Mouse (Mus musculus) hindlimb bud, embryonic 11.5 days (tissue): Measurements from ENCODE around the gene Arvcf.

ENCODE experiments used
- DNase-seq: peaks from one replicate; pipeline ENCODE4 v3.0.0-alpha.2; 2012; ENCODE audit warnings: low read depth, low spot score; ENCODE audit errors: extremely low spot score

Arvcf gene

DNA sequence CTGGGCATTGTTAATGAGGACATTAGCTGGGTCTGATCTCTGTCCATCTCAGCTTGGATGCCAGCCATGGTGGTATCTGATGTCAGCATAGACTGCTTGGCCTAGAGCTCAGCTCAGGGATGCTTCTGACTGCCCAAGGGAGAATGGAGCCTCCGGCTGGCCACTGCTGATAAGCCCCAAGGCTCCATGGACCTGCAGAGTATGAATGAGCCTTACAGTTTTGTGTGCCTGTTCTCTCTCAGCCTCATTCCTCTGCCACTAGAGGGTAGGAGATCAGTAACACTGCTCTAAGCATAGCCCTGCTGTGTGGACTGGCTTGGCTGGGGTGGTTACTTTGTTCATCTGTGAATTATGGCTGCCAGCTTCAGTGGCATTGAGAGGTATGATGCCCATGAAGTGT lies 5.1 kb downstream of the Arvcf start:
- DNase-seq = no peak

DNA sequence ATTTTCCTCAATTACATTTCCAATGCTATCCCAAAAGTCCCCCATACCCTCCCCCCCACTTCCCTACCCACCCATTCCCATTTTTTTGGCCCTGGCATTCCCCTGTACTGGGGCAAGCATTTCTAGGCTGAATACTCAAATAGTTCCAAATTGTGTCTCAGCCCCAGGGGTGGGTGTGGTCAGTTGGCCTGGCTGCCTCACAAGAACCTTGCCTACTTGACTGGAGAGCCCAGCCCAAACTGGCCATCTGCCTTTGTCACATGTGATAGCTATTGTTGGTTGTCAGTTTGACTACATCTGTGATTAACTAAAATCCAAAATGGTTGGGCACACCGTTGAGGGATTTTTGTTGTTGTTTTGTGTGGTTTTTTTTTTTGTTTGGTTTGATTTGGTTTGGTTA lies 9.0 kb downstream of the Arvcf start:
- no peak for DNase-seq

GRCm38 (mm10) chr16:18357977-18358376 lies 10.0 kb downstream of the Arvcf start:
- no peak for DNase-seq

- no peak for DNase-seq
Observed at GRCm38 (mm10) chr16:18360151-18360805, 12.3 kb downstream of the Arvcf start.

DNA sequence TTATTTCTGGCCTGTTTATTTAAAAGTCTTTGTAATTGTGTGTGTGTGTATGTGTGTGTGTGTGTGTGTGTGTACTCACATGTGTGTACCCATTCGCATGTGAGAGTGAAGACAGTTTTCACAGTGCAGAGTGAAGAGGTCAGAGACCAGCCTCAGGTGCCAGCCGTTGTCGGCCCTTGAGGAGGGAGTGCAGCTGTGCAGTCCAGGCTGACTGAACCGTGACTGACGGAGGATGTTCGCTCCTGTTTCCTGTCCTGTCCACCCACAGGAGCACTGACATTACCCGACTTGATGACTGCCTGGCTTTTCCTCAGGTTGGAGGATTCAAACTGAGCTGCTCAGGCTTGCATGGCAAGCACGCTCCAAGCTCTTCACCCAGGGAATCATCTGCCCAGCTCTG lies 15.0 kb downstream of the Arvcf start:
- no peak for DNase-seq

DNA sequence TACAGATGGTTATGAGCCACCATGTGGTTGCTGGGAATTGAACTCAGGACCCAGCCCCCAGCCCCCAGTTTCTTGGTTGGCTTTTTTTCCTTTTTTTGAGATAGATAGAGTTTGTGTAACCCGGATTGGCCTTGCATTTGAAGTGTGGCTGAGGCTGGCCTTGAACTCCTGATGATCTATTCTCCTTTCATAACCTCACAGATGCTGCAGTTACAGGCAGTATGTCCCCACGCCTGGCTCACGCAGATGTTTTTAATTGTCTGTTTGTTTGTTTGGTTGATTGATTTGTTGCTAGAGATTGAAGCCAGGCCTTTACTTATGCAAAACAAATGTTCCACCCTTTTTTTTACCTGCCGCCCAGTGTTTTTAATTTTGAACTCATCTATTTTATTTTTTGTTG lies 18.9 kb downstream of the Arvcf start:
- DNase-seq = no peak

- DNase-seq = no peak
Observed at GRCm38 (mm10) chr16:18370197-18370596, 22.2 kb downstream of the Arvcf start.

DNA sequence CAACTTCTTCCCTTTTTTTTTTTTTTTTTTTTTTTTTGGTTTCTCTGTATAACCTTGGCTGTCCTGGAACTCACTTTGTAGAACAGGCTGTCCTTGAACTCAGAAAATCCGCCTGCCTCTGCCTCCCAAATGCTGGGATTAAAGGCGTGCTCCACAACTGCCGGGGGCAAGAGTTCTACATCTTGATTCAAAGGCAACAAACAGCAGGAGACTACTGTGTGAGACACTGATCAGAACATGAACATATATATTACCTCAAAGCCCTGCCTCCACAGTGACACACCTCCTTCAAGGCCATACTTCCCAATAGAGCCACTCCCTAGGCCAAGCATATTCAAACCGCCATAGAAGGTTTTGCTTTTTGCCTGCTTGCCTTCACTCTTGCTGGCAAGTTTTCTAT lies 25.6 kb downstream of the Arvcf start:
- no peak for DNase-seq

DNA sequence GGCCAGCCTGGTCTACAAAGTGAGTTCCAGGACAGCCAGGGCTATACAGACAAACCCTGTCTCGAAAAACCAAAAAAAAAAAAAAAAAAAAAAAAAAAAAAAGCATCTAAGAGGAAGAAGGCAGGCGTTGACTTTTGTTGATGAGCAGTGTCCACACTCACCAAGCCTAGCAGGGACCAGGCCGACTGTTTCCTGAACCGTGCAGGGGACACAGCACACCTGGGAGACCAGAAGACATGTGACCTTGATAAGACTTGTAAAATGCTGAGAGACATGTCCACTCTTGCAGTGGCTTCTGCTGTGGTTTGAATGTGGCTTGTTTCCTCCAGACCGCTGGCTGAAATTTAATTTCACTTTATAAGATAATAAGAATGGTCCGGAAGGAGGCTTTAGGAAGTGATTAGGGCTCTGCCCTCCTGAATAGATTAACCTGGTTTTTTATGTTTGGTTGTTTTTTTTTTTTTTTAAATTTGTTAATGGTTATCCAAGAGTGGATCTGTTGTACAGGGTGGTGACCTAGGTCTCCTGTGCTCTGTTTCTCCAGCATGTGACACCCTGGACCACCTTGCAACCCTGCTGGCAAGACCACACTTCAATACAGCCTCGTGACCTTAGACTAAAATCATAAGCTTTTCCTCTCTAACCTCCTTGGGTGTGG lies 28.4 kb downstream of the Arvcf start:
- no peak for DNase-seq

DNA sequence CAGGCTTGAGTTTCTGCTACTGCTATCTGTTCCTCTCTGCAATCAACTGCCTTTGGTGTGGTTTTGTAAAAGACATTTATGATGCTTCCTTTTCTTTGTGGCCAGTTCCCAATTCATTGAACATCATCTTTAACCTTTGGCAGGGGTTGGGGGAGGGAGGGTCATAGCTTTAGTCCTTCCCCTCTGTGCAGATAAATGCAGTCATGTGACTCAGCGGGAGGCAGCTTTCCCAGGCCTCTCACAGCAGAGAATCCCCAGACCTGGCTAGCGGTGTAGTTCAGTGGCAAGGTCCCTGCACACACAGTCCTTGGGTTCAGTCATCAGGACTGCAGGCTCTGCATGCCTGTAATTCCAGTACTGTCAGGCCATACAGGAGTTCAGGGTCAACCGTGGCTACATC lies 29.2 kb downstream of the Arvcf start:
- no peak for DNase-seq

DNA sequence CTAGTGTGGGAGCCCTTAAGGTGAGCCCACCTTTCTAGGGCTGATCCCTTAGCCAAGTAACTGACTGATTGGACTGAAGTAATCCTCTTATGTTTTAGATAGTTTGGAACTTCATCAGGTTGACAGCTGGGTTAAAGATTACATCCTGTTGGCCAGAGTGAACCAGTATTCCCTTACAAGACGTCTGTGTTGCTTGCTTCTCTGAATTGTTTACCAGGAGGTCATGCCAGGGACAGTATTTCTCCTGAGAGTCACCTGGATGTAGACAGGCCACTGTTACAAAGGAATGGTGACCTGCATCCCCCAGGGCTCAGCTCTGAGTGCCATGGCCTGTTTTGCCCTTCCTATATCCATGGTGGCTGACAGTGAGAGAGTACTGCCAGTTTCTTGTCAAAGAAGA lies 30.5 kb downstream of the Arvcf start:
- DNase-seq = no peak

- DNase-seq = no peak
Observed at GRCm38 (mm10) chr16:18379338-18380001, 31.5 kb downstream of the Arvcf start.

DNA sequence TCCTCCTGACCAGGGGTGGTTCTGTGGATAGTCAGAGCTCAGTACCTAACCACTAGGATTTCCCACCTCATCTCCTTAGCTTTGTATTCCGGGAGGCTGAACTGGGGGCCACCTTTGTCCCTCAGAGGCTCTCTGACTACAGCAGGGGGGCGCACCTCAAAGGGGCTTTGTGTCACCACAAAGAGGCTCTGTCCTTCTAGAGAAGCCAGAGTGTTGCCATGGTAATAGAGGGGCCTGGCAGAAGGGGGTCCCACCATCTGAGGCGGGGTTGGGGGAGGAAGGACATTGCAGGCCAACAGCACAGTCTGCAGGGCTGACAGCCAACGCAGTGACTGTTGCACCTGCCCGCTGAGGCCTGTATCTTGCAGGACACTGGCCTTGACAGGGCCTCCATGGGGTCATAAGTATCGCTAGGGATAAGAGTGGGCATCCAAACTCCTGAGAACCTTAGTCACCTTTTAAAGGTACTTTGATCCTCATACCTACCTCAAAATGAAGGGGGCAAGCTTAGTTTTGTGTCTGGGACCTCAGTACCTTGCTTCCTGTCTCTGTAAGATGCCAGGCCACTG lies 32.6 kb downstream of the Arvcf start:
- no peak for DNase-seq

DNA sequence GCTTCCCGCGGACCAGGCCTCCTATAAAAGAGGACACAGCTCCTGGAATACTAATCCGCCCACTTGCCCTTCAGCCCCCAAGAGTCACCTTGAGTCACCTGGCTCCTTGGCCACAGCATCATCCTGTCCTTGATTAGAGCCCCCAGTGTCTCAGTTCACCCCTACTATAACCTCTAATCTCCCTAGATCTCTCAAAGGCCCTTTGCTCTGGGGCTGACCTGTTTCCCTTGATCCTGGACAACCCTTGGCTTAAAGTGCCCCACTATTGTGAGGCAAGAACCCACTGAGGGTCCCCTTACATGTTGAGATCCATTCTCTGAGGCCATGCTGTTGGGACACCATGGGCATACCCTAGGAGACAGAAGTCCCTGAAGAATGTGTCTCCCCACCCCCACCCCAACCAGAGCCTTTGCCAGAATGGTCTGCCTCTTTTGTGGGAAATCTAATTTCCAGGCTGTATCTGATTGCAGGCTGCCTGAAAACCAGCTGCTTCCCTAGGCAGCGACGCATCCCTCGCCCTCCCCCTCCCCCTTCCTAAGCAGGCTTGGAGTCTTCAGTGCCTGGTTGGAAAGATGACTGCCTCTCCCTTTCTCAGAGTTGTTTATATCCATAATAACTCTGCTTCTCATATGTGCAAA lies 33.8 kb downstream of the Arvcf start:
- no peak for DNase-seq

DNA sequence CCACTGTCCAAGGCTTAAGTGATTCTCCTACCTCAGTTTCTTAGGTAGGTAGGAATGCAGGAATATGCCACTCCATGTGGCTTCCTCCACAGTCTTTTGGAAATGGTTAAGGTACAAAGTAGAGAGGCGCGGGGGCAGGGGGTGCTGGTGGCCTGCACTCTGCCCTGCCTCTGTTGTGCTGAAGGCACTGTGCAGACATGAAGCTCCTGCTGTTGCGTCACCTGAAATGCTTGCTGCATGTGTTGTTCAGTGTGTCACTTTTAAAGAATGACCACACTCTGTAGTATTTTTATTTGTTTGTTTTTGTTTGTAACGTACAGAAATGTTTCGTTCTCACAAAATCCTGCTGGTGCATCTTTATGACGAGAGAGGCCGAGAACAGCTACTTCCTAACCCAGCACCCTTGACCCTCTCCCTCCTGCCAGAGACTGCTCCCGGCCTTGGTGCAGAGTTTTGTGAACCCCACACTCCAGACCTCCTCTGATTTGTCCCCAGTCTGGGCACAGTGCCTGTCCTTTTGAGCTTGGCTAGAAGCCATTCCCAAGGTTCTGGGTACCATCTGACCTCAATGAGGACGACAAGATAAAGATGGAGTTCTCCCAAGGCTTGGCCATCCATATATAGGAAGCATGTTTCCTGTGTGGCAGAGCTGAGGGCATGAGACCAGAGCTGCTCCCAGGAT lies 35.2 kb downstream of the Arvcf start:
- no peak for DNase-seq

GRCm38 (mm10) chr16:18383756-18384155 lies 35.8 kb downstream of the Arvcf start:
- no peak for DNase-seq

- no peak for DNase-seq
Observed at GRCm38 (mm10) chr16:18384211-18384610, 36.2 kb downstream of the Arvcf start.

DNA sequence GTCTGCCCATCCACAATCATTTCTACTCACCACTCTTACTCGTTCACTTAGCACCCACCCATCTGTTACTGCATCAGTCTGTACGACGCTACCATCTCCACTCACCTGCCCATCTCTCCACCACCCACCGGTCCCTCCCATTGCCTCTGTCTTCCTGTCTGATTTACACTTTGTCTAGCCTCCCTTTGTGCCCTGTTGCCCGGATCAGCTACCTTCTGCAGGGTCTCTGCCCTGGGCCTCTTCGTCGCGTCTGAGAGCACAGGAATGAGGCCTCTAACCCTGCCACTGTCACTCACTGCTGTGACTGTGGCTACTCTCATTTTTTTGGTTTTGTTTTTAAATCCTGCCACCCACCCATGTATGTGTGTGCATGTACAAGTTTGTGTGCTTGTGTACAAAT lies 36.7 kb downstream of the Arvcf start:
- DNase-seq = no peak

- no peak for DNase-seq
Observed at GRCm38 (mm10) chr16:18385411-18385810, 37.4 kb downstream of the Arvcf start.

GRCm38 (mm10) chr16:18386451-18386850 lies 38.5 kb downstream of the Arvcf start:
- no peak for DNase-seq

GRCm38 (mm10) chr16:18386972-18387371 lies 39.0 kb downstream of the Arvcf start:
- DNase-seq = no peak
